Mouse (Mus musculus) lung, postnatal 0 days (tissue): ENCODE measurements around the gene Tbx2. TPM values are rescaled to one million over a fixed set of nuclear protein-coding genes. Genes with fewer than 3 reads are reported as not detected.

Source experiments
- ATAC-seq: fragments of 200-750 bp; cut with Nextera tagmentation; 2 replicates; pipeline ENCODE4 v1.8.0; 2017; ENCODE audit warnings: moderate library complexity
- DNase-seq: peaks from one replicate; pipeline ENCODE4 v3.0.0-alpha.2; 2016; ENCODE audit warnings: low spot score
- H3K27ac ChIP-seq: fragments of 300-500 bp; sonication (generic); 2 replicates; pipeline ENCODE4 v1.5.1; 2014; ENCODE audit warnings: antibody characterized with exemption, mild to moderate bottlenecking, low read length, mixed read lengths
- H3K27me3 ChIP-seq: fragments of 300-500 bp; sonication (generic); replicated peaks from 2 replicates; pipeline ENCODE4 v1.6.1; 2014; ENCODE audit warnings: low read length, mixed read lengths; ENCODE audit not compliant: insufficient read depth
- H3K36me3 ChIP-seq: fragments of 300-500 bp; sonication (generic); 2 replicates; pipeline ENCODE4 v1.6.1; 2014; ENCODE audit warnings: low read length, mixed read lengths; ENCODE audit not compliant: insufficient read depth
- H3K4me1 ChIP-seq: fragments of 300-500 bp; sonication (generic); 2 replicates; pipeline ENCODE4 v1.6.1; 2014; ENCODE audit warnings: antibody characterized with exemption, low read depth, low read length, mixed read lengths; ENCODE audit not compliant: insufficient read depth
- H3K4me2 ChIP-seq: fragments of 300-500 bp; sonication (generic); replicated peaks from 2 replicates; pipeline ENCODE4 v1.6.1; 2014; ENCODE audit warnings: low read depth, mild to moderate bottlenecking, low read length, moderate library complexity, mixed read lengths
- H3K4me3 ChIP-seq: fragments of 300-500 bp; sonication (generic); 2 replicates; pipeline ENCODE4 v1.5.1; 2014; ENCODE audit warnings: low read depth, low read length
- H3K9ac ChIP-seq: fragments of 300-500 bp; sonication (generic); replicated peaks from 2 replicates; pipeline ENCODE4 v1.6.1; 2014; ENCODE audit warnings: low read depth, mild to moderate bottlenecking
- H3K9me3 ChIP-seq: fragments of 300-500 bp; sonication (generic); 2 replicates; pipeline ENCODE4 v1.6.1; 2016; ENCODE audit warnings: low read length, mixed read lengths
- CTCF ChIP-seq: IDR thresholded peaks from 2 replicates; pipeline ENCODE4 v1.5.1; 2016; ENCODE audit warnings: antibody characterized with exemption, mild to moderate bottlenecking
- EP300 ChIP-seq: IDR thresholded peaks from 2 replicates; pipeline ENCODE4 v1.6.1; 2016; ENCODE audit warnings: antibody characterized with exemption, mild to moderate bottlenecking, control low read depth
- WGBS: fragments of 180-500 bp; shearing (Covaris S2); extraction: QIAGEN DNeasy Blood & Tissue Kit; methylation state at CpG from one replicate; pipeline ENCODE4 v1.1.7; 2014; 5-methylcytosine and 5-hydroxymethylcytosine counted together
- polyA plus RNA-seq: library from polyadenylated mRNA; unstranded; fragments of >200 nt; fragmentation: Nextera tagmentation; extraction: Ambion mirVana; gene quantifications from 2 replicates; pipeline ENCODE4 v1.2.1, GENCODE M21; 2015

Gene Tbx2
- polyA plus RNA-seq, 1 experiment from 2014 or later, result 43.6 TPM

GRCm38 (mm10) chr11:85889730-85890562 is 57.6 kb downstream of the Tbx2 start:
- TF ChIP-seq EP300 (no peak), CTCF (no peak)
- peak overlapping the region; percentile 51 for H3K4me3 ChIP-seq
- H3K9ac ChIP-seq, result peak overlapping the region; percentile 78
- H3K27me3 ChIP-seq, result peaks cover 35% of the 10 kb centered on the region
- DNase-seq (peak; percentile 51), ATAC-seq (peak; percentile 29)
- peak overlapping the region; percentile 87 for H3K27ac ChIP-seq
- no peaks in the 10 kb centered on the region for H3K36me3 ChIP-seq
- 3% methylated on average over 47 of the region's 47 CpGs for WGBS
- H3K4me1 ChIP-seq, result no peaks in the 10 kb centered on the region
- H3K9me3 ChIP-seq, result no peaks in the 10 kb centered on the region
- peak overlapping the region; percentile 59 for H3K4me2 ChIP-seq

GRCm38 (mm10) chr11:85890563-85890845 is 58.2 kb downstream of the Tbx2 start:
- H3K36me3 ChIP-seq, result no peaks in the 10 kb centered on the region
- ATAC-seq (no peak), DNase-seq (no peak)
- peak overlapping the region; percentile 87 for H3K27ac ChIP-seq
- no peaks in the 10 kb centered on the region for H3K9me3 ChIP-seq
- no peak for TF ChIP-seq EP300
- TF ChIP-seq CTCF, result no peak
- WGBS, result 6% methylated on average over 13 of the region's 13 CpGs
- H3K4me1 ChIP-seq, result no peaks in the 10 kb centered on the region
- peak overlapping the region; percentile 51 for H3K4me3 ChIP-seq
- peak overlapping the region; percentile 59 for H3K4me2 ChIP-seq
- H3K9ac ChIP-seq, result peak overlapping the region; percentile 78
- H3K27me3 ChIP-seq, result peaks cover 35% of the 10 kb centered on the region

GRCm38 (mm10) chr11:85891010-85891691 is 58.8 kb downstream of the Tbx2 start:
- peaks cover 36% of the 10 kb centered on the region for H3K27me3 ChIP-seq
- peak overlapping the region; percentile 87 for H3K27ac ChIP-seq
- H3K36me3 ChIP-seq, result no peaks in the 10 kb centered on the region
- ATAC-seq (peak; percentile 22), DNase-seq (peak; percentile 70)
- H3K4me2 ChIP-seq, result peak overlapping the region; percentile 59
- H3K4me1 ChIP-seq, result 0 out of 2 replicates have a peak, but pooled peaks cover 1% of the 10 kb centered on the region
- H3K9ac ChIP-seq, result peak overlapping the region; percentile 78
- WGBS, result 6% methylated on average over 11 of the region's 13 CpGs
- no peak for TF ChIP-seq EP300
- TF ChIP-seq CTCF, result no peak
- H3K4me3 ChIP-seq, result peak overlapping the region; percentile 51
- no peaks in the 10 kb centered on the region for H3K9me3 ChIP-seq

Other genes starting within 250 kb of the Tbx2 start
- not detected in 2 replicates for gene Gm11444, start 17.8 kb downstream of the Tbx2 start, polyA plus RNA-seq
- 46.2 and 48.5 TPM in 2 replicates for gene Tbx4, start 53.9 kb downstream of the Tbx2 start, polyA plus RNA-seq